Mouse (Mus musculus) forebrain, embryonic 12.5 days (tissue): ENCODE measurements around the gene Gpr89. TPM values are rescaled to one million over a fixed set of nuclear protein-coding genes. Genes with fewer than 3 reads are reported as not detected.

Experiments used
- polyA plus RNA-seq: library from polyadenylated mRNA; unstranded; fragments of >200 nt; fragmentation: Nextera tagmentation; extraction: Ambion mirVana; gene quantifications from 2 replicates; pipeline ENCODE4 v1.2.1, GENCODE M21; 2016

The Gpr89 gene
- polyA plus RNA-seq, 1 experiment from 2014 or later, result 38.2 TPM

Other genes starting within 250 kb of the Gpr89 start
- 0.51 and 0.77 TPM in 2 replicates for gene Ankrd35, start 235.2 kb downstream of the Gpr89 start, polyA plus RNA-seq
- 42.2 and 43.4 TPM in 2 replicates for gene Pias3, start 209.0 kb downstream of the Gpr89 start, polyA plus RNA-seq
- gene Nudt17, start 196.8 kb downstream of the Gpr89 start, polyA plus RNA-seq, result 7.5 and 8.7 TPM in 2 replicates
- 42.1 and 43.0 TPM in 2 replicates for gene Polr3c, start 177.7 kb downstream of the Gpr89 start, polyA plus RNA-seq
- gene Rnf115, start 177.7 kb downstream of the Gpr89 start, polyA plus RNA-seq, result 79.9 and 86.2 TPM in 2 replicates
- gene Pdzk1, start 76.1 kb downstream of the Gpr89 start, polyA plus RNA-seq, result not detected in 2 replicates
- gene Cd160, start 76.0 kb downstream of the Gpr89 start, polyA plus RNA-seq, result 0.19 and 0.21 TPM in 2 replicates
- gene Gja5, start 653 bp downstream of the Gpr89 start, polyA plus RNA-seq, result 2.9 and 3.8 TPM in 2 replicates
- 0.03 TPM in 1 of 2 replicates, not detected in the other for gene Gja8, start 20.7 kb upstream of the Gpr89 start, polyA plus RNA-seq